Mouse (Mus musculus): Measurements from ENCODE around the gene Mmp9.
A peak's percentile ranks its signal among the peaks of the same experiment; 100 is the strongest.

Gene Mmp9

GRCm38 (mm10) chr2:164953224-164953623 lies 12.6 kb downstream of the Mmp9 start:
- peak; percentile 43 to 82 for DNase-seq (ENCODE audit: low spot score in 2 of 2)

GRCm38 (mm10) chr2:164955725-164956124 lies 15.1 kb downstream of the Mmp9 start:
- DNase-seq (ENCODE audit: low spot score in 2 of 2) = no peak

- no peak for DNase-seq (ENCODE audit: low spot score in 2 of 2)
Observed at GRCm38 (mm10) chr2:164956195-164956594, 15.6 kb downstream of the Mmp9 start.

GRCm38 (mm10) chr2:164957548-164958315 lies 17.2 kb downstream of the Mmp9 start:
- DNase-seq (ENCODE audit: low spot score in 2 of 2) = no peak

GRCm38 (mm10) chr2:164960716-164961441 lies 20.3 kb downstream of the Mmp9 start, which contains the start of gene Slc12a5:
Slc12a5 (plus strand) TSS chr2:164960802.
- DNase-seq (ENCODE audit: low spot score in 2 of 2) = no peak

- peak; percentile 35 to 74 for DNase-seq (ENCODE audit: low spot score in 2 of 2)
Observed at GRCm38 (mm10) chr2:164961506-164962182, 21.1 kb downstream of the Mmp9 start.

GRCm38 (mm10) chr2:164962183-164962580 lies 21.6 kb downstream of the Mmp9 start:
- no peak for DNase-seq (ENCODE audit: low spot score in 2 of 2)

GRCm38 (mm10) chr2:164964242-164964894 lies 23.8 kb downstream of the Mmp9 start:
- no peak for DNase-seq (ENCODE audit: low spot score in 2 of 2)

- DNase-seq (ENCODE audit: low spot score in 2 of 2) = no peak
Observed at GRCm38 (mm10) chr2:164964981-164965380, 24.4 kb downstream of the Mmp9 start.

GRCm38 (mm10) chr2:164966381-164966780 lies 25.8 kb downstream of the Mmp9 start:
- DNase-seq (ENCODE audit: low spot score in 2 of 2) = no peak

GRCm38 (mm10) chr2:164967193-164967592 lies 26.6 kb downstream of the Mmp9 start:
- DNase-seq (ENCODE audit: low spot score in 2 of 2) = no peak

GRCm38 (mm10) chr2:164967761-164968440 lies 27.3 kb downstream of the Mmp9 start:
- DNase-seq (ENCODE audit: low spot score in 2 of 2) = no peak

GRCm38 (mm10) chr2:164968451-164968851 lies 27.9 kb downstream of the Mmp9 start:
- no peak for DNase-seq (ENCODE audit: low spot score in 2 of 2)

- DNase-seq (ENCODE audit: low spot score in 2 of 2) = no peak
Observed at GRCm38 (mm10) chr2:164969348-164969781, 28.8 kb downstream of the Mmp9 start.

- no peak for DNase-seq (ENCODE audit: low spot score in 2 of 2)
Observed at GRCm38 (mm10) chr2:164970631-164971196, 30.1 kb downstream of the Mmp9 start.

- no peak for DNase-seq (ENCODE audit: low spot score in 2 of 2)
Observed at GRCm38 (mm10) chr2:164972646-164973045, 32.1 kb downstream of the Mmp9 start.

GRCm38 (mm10) chr2:164975611-164976010 lies 35.0 kb downstream of the Mmp9 start:
- DNase-seq (ENCODE audit: low spot score in 2 of 2) = no peak

GRCm38 (mm10) chr2:164979749-164980148 lies 39.2 kb downstream of the Mmp9 start:
- DNase-seq (ENCODE audit: low spot score in 2 of 2) = peak in 1 of 2 experiments; percentile 59

- no peak for DNase-seq (ENCODE audit: low spot score in 2 of 2)
Observed at GRCm38 (mm10) chr2:164985962-164986361, 45.4 kb downstream of the Mmp9 start.

GRCm38 (mm10) chr2:164986371-164987027 lies 45.9 kb downstream of the Mmp9 start:
- no peak for DNase-seq (ENCODE audit: low spot score in 2 of 2)

Data from thymus, postnatal 10 days (tissue).